Mouse (Mus musculus) MN1 (cell line): Measurements from ENCODE around the gene Gm11565.
"Not testable (repeated sequence)": the region's sequence is repeated elsewhere in the genome, so short reads cannot be mapped to it uniquely, and the experiment has no call there.

Source experiments
- DNase-seq: peaks from one replicate; pipeline ENCODE4 v3.0.0-alpha.2; 2016; ENCODE audit warnings: low spot score

Gene Gm11565

DNA sequence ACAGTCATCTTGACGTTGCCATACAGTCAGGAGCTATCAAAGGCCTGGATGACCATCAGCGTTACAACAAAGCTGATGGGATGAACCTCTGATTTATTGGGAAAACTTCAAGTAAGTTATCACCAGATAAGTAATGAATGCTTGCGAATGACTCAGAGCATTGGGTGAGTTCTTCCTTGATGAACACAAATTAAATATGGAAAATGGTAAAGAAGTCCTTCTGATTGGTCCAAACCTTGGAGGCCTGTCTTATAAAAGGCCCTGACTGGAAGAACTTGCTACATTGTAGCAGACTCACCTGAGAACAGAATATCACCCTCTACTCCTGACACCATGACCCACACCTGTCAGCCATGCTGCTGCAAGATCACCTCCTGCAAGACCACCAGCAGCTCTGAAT, at the start of gene Gm11565:
TSS of gene Gm11565 (plus strand) at position 301 of the 400 bp plus-strand sequence.
- DNase-seq = no peak

- not testable (repeated sequence) for DNase-seq
Observed at GRCm38 (mm10) chr11:99873089-99873488, 41.5 kb upstream of the Gm11565 start, which contains the start of gene Krtap9-1. Gene Krtap9-1 (plus strand): TSS chr11:99873389.

DNA sequence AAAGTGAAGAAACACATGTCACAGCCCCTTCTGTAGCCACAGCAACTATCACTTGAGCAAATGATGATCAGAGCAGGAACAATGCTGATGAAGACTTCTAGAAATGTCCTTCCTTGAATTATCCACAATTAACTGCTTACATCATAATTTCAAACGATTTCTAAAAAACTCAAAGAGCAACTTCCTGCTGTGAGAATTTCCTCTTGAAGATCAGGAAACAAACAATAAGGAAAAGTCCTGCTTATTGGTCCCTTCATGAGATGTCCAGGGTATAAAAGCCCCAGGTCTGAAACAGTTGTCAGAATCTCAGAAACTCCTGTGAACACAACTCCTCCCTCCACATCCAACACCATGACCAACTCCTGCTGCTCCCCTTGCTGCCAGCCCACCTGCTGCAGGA, 35.7 kb upstream of the Gm11565 start, which contains the start of gene Gm11567:
TSS of gene Gm11567 (plus strand) at position 301 of the 400 bp plus-strand sequence.
- not testable (repeated sequence) for DNase-seq

DNA sequence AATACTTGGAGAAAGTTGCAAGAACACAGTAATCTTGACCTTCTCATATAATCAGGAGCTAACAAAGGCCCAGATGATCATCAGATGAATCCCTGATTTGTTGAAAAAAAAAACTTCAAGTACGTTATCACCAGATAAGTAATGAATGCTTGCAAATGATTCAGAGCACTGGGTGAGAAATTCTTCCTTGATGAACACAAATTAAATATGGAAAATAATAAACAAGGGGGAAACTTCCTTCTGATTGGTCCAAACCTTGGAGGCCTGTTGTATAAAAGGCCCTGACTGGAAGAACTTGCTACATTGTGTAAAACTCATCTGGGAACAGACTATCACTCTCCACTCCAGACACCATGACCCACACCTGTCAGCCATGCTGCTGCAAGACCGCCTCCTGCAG, 6.9 kb upstream of the Gm11565 start, which contains the start of gene Krtap31-1:
TSS of gene Krtap31-1 (plus strand) at position 301 of the 400 bp plus-strand sequence.
- no peak for DNase-seq

- DNase-seq = no peak
Observed at GRCm38 (mm10) chr11:99935991-99936390, 21.4 kb downstream of the Gm11565 start, which contains the start of gene Krtap31-2. Gene Krtap31-2 (plus strand): TSS chr11:99936291.

- no peak for DNase-seq
Observed at GRCm38 (mm10) chr11:99937751-99938264, 23.3 kb downstream of the Gm11565 start.

GRCm38 (mm10) chr11:99948175-99948574, 33.6 kb downstream of the Gm11565 start, which contains the start of gene Krtap9-5:
Gene Krtap9-5 (plus strand): TSS chr11:99948475.
- DNase-seq = no peak

DNA sequence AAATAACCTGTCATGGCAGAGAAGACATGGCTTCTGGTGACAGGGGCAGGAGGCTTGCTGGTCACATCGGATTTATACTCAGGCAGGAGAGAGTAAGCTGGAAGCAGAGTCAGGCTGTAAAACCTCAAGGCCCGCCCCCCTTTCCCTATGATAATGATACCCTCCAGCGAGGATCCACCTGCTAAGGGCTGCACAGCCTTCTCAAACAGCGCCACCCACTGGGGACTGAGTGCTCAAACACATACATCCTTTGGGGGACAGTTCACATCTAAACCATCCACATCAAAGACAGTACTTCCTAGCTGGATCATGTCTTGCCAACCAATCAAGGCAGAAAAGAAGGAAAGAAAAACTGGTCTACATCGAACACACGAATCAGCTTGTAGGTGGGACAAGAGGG, 49.7 kb downstream of the Gm11565 start:
- DNase-seq = no peak
